Mouse (Mus musculus) hindbrain, embryonic 10.5 days (tissue): ENCODE measurements around the gene 1700034I23Rik. TPM values are rescaled to one million over a fixed set of nuclear protein-coding genes. Genes with fewer than 3 reads are reported as not detected.

Source experiments
- polyA plus RNA-seq: library from polyadenylated mRNA; unstranded; fragments of >200 nt; fragmentation: Nextera tagmentation; extraction: Ambion mirVana; gene quantifications from 2 replicates; pipeline ENCODE4 v1.2.1, GENCODE M21; 2016

The 1700034I23Rik gene
- polyA plus RNA-seq, 1 experiment from 2014 or later, result 0.10 TPM

Other genes with a start within 250 kb of the 1700034I23Rik start
- gene Slc25a31, start 193.7 kb downstream of the 1700034I23Rik start, polyA plus RNA-seq, result 0.09 and 0.12 TPM in 2 replicates
- gene Hspa4l, start 158.0 kb downstream of the 1700034I23Rik start, polyA plus RNA-seq, result 42.2 and 49.0 TPM in 2 replicates
- gene Plk4, start 102.5 kb downstream of the 1700034I23Rik start, polyA plus RNA-seq, result 52.6 and 72.9 TPM in 2 replicates
- 7.2 TPM in 2 replicates for gene Mfsd8, start 55.7 kb downstream of the 1700034I23Rik start, polyA plus RNA-seq
- 6.2 and 6.9 TPM in 2 replicates for gene Abhd18, start 55.6 kb downstream of the 1700034I23Rik start, polyA plus RNA-seq
- gene Larp1b, start 47.3 kb upstream of the 1700034I23Rik start, polyA plus RNA-seq, result 1.7 and 2.3 TPM in 2 replicates
- gene Pgrmc2, start 180.5 kb upstream of the 1700034I23Rik start, polyA plus RNA-seq, result 29.8 and 32.5 TPM in 2 replicates